Mouse (Mus musculus) macrophage (primary cell): ENCODE data around the gene Ccs. TPM values are rescaled to one million over a fixed set of nuclear protein-coding genes. Genes with fewer than 3 reads are reported as not detected.

Source experiments
- H3K27ac ChIP-seq: fragments of 350-480 bp; formaldehyde crosslinking; 2 replicates; pipeline ENCODE4 v1.9.0; 2021
- H3K36me3 ChIP-seq: fragments of 350-480 bp; formaldehyde crosslinking; 2 replicates; pipeline ENCODE4 v1.9.0; 2021; ENCODE audit errors: inconsistent target
- H3K4me3 ChIP-seq: fragments of 350-480 bp; formaldehyde crosslinking; 2 replicates; pipeline ENCODE4 v1.9.0; 2021; ENCODE audit errors: inconsistent target
- H3K79me2 ChIP-seq: fragments of 350-480 bp; formaldehyde crosslinking; 2 replicates; pipeline ENCODE4 v1.9.0; 2021; ENCODE audit errors: inconsistent target
- WGBS: methylation state at CpG from one replicate; pipeline ENCODE4 v1.1.7; 2026; ENCODE audit warnings: inconsistent platforms; ENCODE audit not compliant: missing documents; 5-methylcytosine and 5-hydroxymethylcytosine counted together
- polyA plus RNA-seq: library from polyadenylated mRNA; stranded (reverse); fragments of 250-400 nt; gene quantifications from 3 replicates; pipeline ENCODE4 v1.2.4, GENCODE M21; 2018; ENCODE audit warnings: inconsistent platforms

Ccs gene
- polyA plus RNA-seq, 1 experiment from 2014 or later, result 17.8 TPM

DNA sequence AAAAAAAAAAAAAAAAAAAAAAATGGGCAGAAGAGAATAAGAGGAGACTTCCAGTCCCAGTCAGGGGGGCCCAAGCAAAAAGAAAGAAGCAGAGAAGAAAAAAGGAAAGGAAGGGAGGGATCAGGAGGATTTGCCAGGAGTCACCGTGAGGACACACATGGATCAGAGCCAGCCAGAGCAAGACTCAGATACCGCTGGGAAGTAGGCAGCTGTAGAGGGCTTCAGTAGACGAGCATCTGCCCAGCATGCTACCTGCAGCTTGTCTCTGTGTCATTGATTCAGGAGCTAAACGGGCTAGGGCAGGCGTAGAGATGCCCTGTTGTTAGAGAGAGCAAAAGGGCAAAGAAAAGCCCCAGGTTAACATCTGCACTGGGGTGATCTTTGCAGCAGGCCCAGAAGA, 11.1 kb upstream of the Ccs start:
- H3K27ac ChIP-seq, result no peak overlapping the region
- H3K4me3 ChIP-seq, result no peak overlapping the region
- 82% methylated on average over 5 of the region's 5 CpGs for WGBS
- H3K36me3 ChIP-seq, result no peaks in the 10 kb centered on the region
- H3K79me2 ChIP-seq, result no peaks in the 10 kb centered on the region

DNA sequence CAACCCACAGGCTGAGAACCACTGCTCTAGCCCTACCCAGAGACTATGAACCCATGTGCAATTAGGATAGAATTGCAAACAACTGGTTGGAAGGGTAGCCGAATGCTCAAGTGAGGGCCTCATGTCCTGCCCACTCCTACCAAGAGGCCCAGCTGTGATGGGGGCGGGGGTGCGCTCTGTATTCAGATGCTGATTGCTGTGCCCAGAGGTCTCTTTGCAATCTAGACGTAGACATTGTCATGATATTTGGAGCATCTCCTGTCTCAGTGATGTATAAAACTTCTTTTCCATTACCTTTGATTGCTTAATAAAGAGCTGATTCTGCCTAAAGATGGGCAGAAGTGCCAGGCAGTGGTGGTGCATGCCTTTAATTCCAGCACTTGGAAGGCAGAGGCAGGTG, 10.7 kb upstream of the Ccs start:
- Histone ChIP-seq H3K27ac (no peak overlapping the region), H3K79me2 (no peaks in the 10 kb centered on the region), H3K4me3 (no peak overlapping the region), H3K36me3 (no peaks in the 10 kb centered on the region)
- 87% methylated on average over 4 of the region's 4 CpGs for WGBS

DNA sequence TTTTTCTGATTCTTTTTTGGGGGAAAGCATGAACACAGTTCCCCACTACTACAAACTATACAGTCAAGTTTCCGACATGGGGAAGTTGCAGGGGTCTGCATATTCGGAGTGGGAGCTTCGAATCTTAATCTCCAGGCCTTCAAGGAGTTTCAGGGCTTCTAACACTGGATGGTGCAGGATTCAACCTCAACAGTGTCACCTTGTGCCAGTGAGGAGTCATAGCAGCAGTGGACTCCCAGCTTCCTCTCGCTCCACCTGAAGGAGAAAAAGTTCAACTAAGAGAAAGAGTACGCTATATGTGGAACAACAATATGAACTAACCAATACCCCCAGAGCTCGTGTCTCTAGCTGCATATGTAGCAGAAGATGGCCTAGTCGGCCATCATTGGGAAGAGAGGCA, 8.4 kb upstream of the Ccs start:
- Histone ChIP-seq H3K27ac (no peak overlapping the region), H3K36me3 (no peaks in the 10 kb centered on the region), H3K79me2 (no peaks in the 10 kb centered on the region), H3K4me3 (no peak overlapping the region)
- WGBS, result 32% methylated on average over 7 of the region's 7 CpGs

DNA sequence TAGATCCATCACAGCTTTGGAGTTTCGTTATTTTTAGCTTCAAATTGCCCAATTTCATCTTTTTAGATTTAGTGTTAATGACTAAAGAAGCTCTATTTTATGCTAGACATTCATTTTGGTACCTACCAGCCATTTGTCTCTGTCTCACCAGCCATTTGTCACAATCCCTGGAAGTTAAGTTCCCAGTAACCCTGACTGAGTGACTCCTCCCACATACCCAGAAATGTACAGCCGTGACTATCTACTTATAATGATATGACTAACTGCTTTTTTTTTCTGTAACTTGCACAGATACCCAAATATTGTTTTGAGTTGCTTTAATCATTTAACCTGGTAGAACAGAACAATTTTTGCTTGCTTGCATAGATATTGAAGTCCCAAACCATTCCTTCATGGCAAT, 6.7 kb upstream of the Ccs start:
- Histone ChIP-seq H3K79me2 (no peaks in the 10 kb centered on the region), H3K4me3 (no peak overlapping the region), H3K36me3 (no peaks in the 10 kb centered on the region), H3K27ac (no peak overlapping the region)
- WGBS, result 74% methylated on average over 2 of the region's 2 CpGs

DNA sequence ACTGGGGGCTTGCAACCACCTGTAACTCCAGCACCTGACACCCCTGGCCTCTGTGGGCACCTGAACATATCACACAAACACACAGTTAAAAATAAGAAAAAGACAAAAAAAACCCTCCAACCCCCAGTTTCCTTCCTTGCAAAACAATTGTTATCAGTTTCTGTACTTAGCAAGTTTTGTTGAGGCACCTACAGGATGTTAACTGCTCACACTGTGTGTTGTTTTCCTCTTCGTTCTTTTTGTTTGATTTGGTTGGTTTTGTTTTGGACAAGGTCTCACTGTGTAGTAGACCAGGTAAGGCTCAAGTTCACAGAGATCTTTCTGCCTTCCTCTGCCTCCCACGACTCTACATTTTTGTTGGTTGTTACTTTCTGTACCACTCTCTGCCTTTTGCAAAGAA, 3.5 kb upstream of the Ccs start:
- Histone ChIP-seq H3K4me3 (no peak overlapping the region), H3K36me3 (no peaks in the 10 kb centered on the region), H3K79me2 (peaks cover 7% of the 10 kb centered on the region; the same call in 1 of the 2 replicates), H3K27ac (no peak overlapping the region)
- WGBS, result 83% methylated on average over 2 of the region's 2 CpGs

DNA sequence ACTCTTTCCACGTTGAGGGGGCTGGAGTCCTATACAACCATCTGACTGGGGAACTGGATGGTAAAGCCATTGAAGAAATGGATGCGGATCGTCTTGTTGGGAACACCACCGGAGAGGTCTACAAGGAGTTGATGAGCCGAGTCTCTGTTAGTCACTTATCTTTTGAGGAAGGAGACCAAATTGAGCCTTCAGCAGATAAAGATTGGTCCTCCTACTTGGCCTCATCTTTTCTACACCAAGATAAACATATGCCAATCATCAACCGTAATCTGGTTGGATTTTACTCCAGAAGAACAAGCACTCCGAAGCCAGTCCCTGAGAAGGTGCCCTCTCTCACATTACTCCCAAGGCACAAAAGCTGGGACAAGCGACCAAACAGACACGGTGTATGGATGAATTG, 1.7 kb upstream of the Ccs start:
- H3K79me2 ChIP-seq, result peaks cover 7% of the 10 kb centered on the region; the same call in 1 of the 2 replicates
- no peaks in the 10 kb centered on the region for H3K36me3 ChIP-seq
- H3K27ac ChIP-seq, result no peak overlapping the region
- WGBS, result 90% methylated on average over 9 of the region's 9 CpGs
- H3K4me3 ChIP-seq, result no peak overlapping the region

DNA sequence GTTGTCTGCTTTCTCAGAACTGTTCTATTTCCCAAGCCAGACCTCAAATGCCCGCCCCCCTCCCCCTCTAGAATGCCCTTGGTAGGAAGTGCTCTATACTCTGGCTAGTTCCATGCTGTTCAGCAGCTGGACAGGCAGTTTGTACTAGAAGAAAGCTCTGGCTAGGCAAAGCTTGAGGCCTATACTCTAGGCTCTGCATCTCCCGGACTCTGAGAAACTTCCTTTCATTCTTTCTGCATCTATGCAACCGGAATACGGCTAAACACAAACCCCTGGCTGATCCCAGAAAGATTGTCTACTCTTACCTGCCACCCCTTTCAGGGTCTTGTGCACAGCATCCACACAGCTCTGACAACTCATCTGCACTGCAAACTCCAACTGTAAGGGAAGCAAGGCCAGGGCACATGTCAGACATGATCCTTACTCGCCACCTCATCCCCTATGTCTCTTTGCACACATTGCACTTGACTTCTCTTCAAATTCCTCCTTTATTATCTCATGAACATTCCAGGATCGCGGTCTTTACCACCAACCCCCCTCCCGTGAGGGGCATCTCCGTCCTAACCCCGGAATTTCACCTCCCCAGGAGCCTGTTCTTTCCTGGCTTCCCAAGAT, 499 bp downstream of the Ccs start:
- H3K4me3 ChIP-seq, result peak overlapping the region; percentile 85
- no peak overlapping the region for H3K27ac ChIP-seq
- H3K79me2 ChIP-seq, result peaks cover 7% of the 10 kb centered on the region; the same call in 1 of the 2 replicates
- WGBS, result 21% methylated on average over 10 of the region's 10 CpGs
- H3K36me3 ChIP-seq, result no peaks in the 10 kb centered on the region

DNA sequence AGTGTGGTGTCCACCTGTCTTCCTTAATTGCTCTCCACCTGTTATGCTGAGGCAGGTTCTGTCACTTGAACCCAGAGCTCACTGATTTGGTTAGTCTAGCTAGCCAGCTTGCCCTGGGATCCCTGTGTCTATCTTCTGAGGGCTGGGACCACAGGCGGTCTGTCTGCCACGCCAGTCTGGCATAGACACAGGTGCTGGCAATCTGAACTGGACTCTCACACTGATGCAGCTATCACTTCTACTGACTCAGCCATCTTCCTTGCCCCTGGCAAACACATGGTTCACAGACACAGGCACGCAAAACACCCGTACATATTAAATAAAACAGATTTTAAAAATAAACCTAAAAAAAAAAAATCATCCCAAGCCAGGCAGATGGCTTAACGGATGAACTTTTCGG, 2.1 kb downstream of the Ccs start:
- Histone ChIP-seq H3K4me3 (no peak overlapping the region), H3K79me2 (peaks cover 7% of the 10 kb centered on the region; the same call in 1 of the 2 replicates), H3K36me3 (peaks cover 7% of the 10 kb centered on the region), H3K27ac (no peak overlapping the region)
- WGBS, result 83% methylated on average over 4 of the region's 6 CpGs

DNA sequence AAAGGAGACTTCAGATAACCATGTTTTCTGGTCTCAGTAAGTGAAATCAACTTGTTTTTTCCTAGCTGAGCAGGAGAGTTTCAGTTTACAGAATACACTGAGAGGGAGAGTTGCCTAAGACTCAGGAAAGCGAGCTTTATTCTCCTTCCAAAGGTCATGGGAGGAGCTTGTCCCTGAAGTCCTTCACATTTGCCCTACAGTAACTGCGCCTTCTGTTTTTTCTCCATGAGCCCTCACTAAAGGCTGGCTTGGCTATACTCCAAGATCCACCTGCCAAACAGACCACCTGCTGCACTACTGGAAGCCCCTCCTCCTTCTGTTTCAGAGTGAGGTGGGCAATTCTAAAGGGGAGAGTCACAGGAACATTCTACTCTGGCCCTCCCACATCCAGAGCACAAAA, 3.0 kb downstream of the Ccs start:
- WGBS, result 76% methylated on average over 2 of the region's 2 CpGs

DNA sequence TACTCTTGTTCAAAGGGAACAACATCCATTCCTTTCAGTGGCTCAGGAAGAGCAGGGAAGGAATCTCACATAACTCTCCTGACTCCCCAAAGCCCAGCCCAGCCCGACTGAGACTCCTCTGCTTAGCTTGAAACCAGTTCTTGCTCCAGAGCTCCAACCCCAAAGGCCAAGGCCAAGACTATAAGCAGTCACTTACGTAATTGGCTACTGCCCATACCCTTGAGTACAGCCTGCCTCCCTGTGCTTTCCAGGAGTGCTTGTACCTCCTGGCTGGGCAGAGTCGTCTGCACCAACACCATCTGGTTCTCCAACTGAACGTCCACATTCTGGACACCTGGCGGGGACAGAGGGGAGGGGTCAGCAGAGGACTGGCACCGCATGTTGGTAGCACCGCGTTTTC, 5.2 kb downstream of the Ccs start:
- Histone ChIP-seq H3K36me3 (peaks cover 7% of the 10 kb centered on the region), H3K79me2 (peaks cover 7% of the 10 kb centered on the region; the same call in 1 of the 2 replicates), H3K27ac (no peak overlapping the region), H3K4me3 (no peak overlapping the region)
- WGBS, result 95% methylated on average over 8 of the region's 8 CpGs

More for the DNA sequence above, 3.0 kb downstream of the Ccs start:
- Histone ChIP-seq H3K27ac (no peak overlapping the region), H3K4me3 (no peak overlapping the region), H3K36me3 (peaks cover 7% of the 10 kb centered on the region), H3K79me2 (peaks cover 7% of the 10 kb centered on the region; the same call in 1 of the 2 replicates)

DNA sequence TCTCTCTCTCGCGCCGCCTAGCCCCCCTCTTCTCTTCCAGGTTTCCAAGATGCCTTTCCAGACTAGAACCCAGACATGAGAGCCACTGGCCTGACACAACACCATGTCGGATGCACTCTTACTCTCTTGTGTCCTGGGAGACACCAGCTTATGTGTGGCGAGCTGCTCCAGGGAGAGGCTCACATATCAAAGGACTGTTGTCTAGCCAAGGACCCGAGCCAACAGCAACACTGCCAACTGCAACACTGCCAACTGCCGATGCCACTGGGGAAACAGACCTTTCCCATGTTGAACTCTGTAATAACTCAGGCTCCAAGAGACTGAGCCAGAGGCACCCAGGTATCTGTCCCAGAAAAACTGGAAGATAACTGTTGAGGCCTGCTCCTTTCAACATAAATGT, 10.0 kb downstream of the Ccs start:
- Histone ChIP-seq H3K79me2 (no peaks in the 10 kb centered on the region), H3K27ac (no peak overlapping the region), H3K36me3 (peaks cover 23% of the 10 kb centered on the region), H3K4me3 (no peak overlapping the region)
- 96% methylated on average over 7 of the region's 7 CpGs for WGBS

DNA sequence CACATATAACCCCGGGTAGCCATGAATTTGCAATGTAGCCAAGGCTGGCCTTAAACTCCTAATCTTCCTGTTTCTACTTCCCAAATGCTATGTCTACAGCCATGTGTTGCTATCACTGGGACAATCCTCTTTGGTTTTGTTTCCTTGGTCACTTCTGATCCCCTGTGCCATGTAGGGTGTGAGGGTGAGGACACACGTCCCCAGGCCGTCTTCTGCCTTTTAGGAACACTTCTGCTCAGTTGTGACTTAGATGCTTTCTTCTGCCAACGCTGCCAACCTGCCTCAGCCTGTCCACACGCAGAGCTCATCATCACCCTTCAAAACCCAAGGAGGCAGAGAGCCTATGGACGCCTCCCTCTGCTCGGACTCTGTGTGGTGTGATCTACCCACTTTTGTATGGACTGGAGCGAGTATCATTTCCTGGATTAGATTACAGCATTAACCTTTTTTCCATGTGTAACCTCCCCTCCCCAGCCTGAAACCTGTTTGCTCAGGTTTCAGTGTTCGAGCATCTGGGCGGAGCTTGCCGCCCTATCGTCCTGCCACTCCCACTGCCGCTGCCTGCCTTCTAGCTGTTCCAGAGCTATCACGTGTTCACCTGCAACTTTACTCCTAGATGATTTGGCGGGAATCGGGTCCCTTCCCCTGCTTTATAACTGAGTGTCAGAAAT, 10.6 kb downstream of the Ccs start:
- no peak overlapping the region for H3K4me3 ChIP-seq
- no peaks in the 10 kb centered on the region for H3K79me2 ChIP-seq
- WGBS, result 88% methylated on average over 16 of the region's 16 CpGs
- peaks cover 23% of the 10 kb centered on the region for H3K36me3 ChIP-seq
- H3K27ac ChIP-seq, result no peak overlapping the region

DNA sequence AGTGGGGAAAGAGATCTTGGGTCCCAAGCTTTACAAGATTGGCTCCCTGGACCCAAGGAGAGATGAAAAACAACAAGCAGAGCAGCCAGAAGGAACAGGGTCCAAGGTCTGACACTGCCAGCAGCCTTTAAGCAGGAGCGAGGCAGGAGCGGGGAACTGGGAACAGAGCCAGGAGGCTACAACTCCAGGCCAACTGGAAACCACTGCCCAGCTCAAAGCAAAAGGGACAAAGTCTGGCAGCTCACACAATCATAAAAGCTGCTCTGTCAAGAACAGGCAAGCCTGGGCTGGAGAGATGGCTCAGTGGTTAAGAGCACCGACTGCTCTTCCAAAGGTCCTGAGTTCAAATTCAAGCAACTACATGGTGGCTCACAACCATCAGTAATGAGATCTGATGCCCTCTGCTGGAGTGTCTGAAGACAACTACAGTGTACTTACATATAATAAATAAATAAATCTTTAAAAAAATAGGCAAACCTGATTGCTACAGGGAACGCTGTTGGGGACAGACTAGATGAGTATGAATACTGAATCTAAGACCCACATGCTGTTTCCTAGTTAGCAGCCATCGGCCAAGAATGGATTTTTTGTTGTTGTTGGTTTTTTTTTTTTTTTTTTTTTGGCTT, 18.3 kb downstream of the Ccs start:
- H3K4me3 ChIP-seq, result no peak overlapping the region
- 88% methylated on average over 5 of the region's 5 CpGs for WGBS
- H3K36me3 ChIP-seq, result peaks cover 13% of the 10 kb centered on the region; the same call in 1 of the 2 replicates
- H3K79me2 ChIP-seq, result no peaks in the 10 kb centered on the region
- H3K27ac ChIP-seq, result no peak overlapping the region

DNA sequence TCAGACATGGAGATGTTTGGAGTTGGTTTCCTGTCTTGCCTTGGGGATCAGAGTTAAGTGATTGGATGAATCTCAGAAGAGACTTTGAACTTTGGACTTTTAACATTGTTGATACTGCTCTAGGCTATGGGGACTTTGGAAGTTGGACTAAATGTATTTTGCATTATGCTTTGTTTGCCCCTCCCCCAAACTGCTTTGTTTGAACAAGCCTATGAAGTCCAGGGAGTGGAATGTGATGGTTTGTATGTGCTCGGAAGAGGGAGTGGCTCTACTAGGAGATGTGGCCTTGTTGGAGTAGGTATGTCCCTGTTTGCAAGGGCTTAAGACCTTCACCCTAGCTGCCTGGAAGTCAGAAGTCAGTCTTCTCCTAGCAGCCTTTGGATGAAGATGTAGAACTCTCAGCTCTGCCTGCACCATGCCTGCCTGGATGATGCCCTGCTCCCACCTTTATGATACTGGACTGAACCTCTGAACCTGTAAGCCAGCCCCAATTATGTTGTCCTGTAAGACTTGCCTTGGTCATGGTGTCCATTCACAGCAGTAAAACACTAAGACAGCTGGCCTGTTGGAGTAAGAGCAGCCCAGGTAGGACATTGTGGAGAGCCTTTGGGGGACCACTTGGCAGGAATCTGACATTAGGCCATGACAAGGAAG, 21.8 kb downstream of the Ccs start:
- 100% methylated on average over 1 of the region's 1 CpGs for WGBS
- Histone ChIP-seq H3K36me3 (no peaks in the 10 kb centered on the region), H3K27ac (no peak overlapping the region), H3K79me2 (no peaks in the 10 kb centered on the region), H3K4me3 (no peak overlapping the region)

DNA sequence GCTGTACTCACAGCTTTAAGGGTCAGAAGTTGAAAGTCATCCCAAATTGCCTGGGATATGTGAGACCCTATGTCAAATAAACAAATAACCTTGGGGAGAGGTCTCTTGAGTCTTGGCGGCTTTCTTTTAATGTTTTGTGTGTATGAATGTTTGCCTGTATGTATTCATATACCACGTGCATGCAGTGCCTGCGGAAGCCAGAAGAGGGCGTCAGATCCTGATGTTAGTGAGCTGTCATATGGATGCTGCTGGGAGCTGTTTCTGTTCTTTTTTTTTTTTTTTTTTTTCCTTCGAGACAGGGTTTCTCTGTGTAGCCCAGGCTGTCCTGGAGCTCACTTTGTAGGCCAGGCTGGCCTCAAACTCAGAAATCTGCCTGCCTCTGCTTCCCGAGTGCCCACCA, 26.1 kb downstream of the Ccs start:
- Histone ChIP-seq H3K27ac (no peak overlapping the region), H3K79me2 (peaks cover 30% of the 10 kb centered on the region), H3K4me3 (no peak overlapping the region), H3K36me3 (no peaks in the 10 kb centered on the region)
- 93% methylated on average over 5 of the region's 6 CpGs for whole genome bisulfite sequencing
